Mouse (Mus musculus) ES-E14 (cell line): ENCODE data around the gene Cd96. TPM values are rescaled to one million over a fixed set of nuclear protein-coding genes. Genes with fewer than 3 reads are reported as not detected.

Source experiments
- DNase-seq: peaks from one replicate; pipeline ENCODE4 v3.0.0-alpha.2; 2013; ENCODE audit warnings: low read depth, low spot score
- H3K27ac ChIP-seq: 2 replicates; pipeline ENCODE4 v1.5.1; 2012; ENCODE audit warnings: low read depth, mild to moderate bottlenecking, low read length, moderate library complexity, mixed read lengths; ENCODE audit not compliant: poor library complexity, insufficient read depth, severe bottlenecking
- H3K36me3 ChIP-seq: 2 replicates; pipeline ENCODE4 v1.6.1; 2012; ENCODE audit warnings: mild to moderate bottlenecking, low read length, moderate library complexity, mixed read lengths; ENCODE audit not compliant: control insufficient read depth, poor library complexity, insufficient read depth, severe bottlenecking
- H3K4me1 ChIP-seq, 2 experiments: fragments of 150-350 bp in 1 of 2; sonication (generic) in 1 of 2; 2 replicates each; pipeline ENCODE4 v1.6.1; 2012; ENCODE audit warnings: low read length in 2 of 2, mild to moderate bottlenecking in 1 of 2, mixed read lengths in 1 of 2; ENCODE audit not compliant: control insufficient read depth in 2 of 2, insufficient read depth in 2 of 2, poor library complexity in 1 of 2
- H3K4me3 ChIP-seq, 2 experiments: fragments of 150-350 bp in 1 of 2; sonication (generic) in 1 of 2; 2 replicates each; pipeline ENCODE4 v1.5.1; 2012; ENCODE audit warnings: low read length in 2 of 2, low read depth in 1 of 2, mild to moderate bottlenecking in 1 of 2, mixed read lengths in 1 of 2; ENCODE audit not compliant: insufficient read depth in 1 of 2, poor library complexity in 1 of 2, severe bottlenecking in 1 of 2
- H3K9ac ChIP-seq: 2 replicates; pipeline ENCODE4 v1.6.1; 2012; ENCODE audit warnings: low read depth, mild to moderate bottlenecking, low read length, mixed read lengths; ENCODE audit not compliant: poor library complexity, insufficient read depth, severe bottlenecking
- H3K9me3 ChIP-seq: fragments of 150-350 bp; sonication (generic); 2 replicates; pipeline ENCODE4 v1.6.1; 2012; ENCODE audit warnings: low read depth, mild to moderate bottlenecking, low read length; ENCODE audit not compliant: control insufficient read depth, insufficient read depth
- CHD2 ChIP-seq: IDR thresholded peaks from 2 replicates; pipeline ENCODE4 v1.6.1; 2014; ENCODE audit warnings: mild to moderate bottlenecking, low read depth, low read length, inconsistent platforms
- HCFC1 ChIP-seq: IDR thresholded peaks from 2 replicates; pipeline ENCODE4 v1.6.1; 2012; ENCODE audit warnings: low read length, inconsistent platforms, borderline replicate concordance; ENCODE audit not compliant: insufficient read depth
- MAFK ChIP-seq: IDR thresholded peaks from 2 replicates; pipeline ENCODE4 v1.6.1; 2014; ENCODE audit warnings: mild to moderate bottlenecking, low read depth, low read length, inconsistent platforms; ENCODE audit not compliant: insufficient read depth
- ZC3H11A ChIP-seq: IDR thresholded peaks from 2 replicates; pipeline ENCODE4 v1.6.1; 2012; ENCODE audit warnings: low read depth, mild to moderate bottlenecking, inconsistent platforms, low read length, borderline replicate concordance
- ZNF384 ChIP-seq: IDR thresholded peaks from 2 replicates; pipeline ENCODE4 v1.6.1; 2012; ENCODE audit warnings: low read depth, low read length, inconsistent platforms
- in situ Hi-C, 2 experiments: fragments of 600-800 bp; cut with MboI; formaldehyde crosslinking; loops; one replicate each; pipeline ENCODE4 v1.15.1; 2025; ENCODE audit warnings: low sequenced_read_pairs in 2 of 2, inconsistent platforms in 1 of 2; ENCODE audit not compliant: unreplicated experiment in 2 of 2
- total RNA-seq: library from RNA; depleted of rRNA; stranded (reverse); fragments of 300-350 nt; gene quantifications from 2 replicates; pipeline ENCODE4 v1.2.3, GENCODE M21; 2012

Cd96 gene
- total RNA-seq, 1 experiment = 0.71 TPM

DNA sequence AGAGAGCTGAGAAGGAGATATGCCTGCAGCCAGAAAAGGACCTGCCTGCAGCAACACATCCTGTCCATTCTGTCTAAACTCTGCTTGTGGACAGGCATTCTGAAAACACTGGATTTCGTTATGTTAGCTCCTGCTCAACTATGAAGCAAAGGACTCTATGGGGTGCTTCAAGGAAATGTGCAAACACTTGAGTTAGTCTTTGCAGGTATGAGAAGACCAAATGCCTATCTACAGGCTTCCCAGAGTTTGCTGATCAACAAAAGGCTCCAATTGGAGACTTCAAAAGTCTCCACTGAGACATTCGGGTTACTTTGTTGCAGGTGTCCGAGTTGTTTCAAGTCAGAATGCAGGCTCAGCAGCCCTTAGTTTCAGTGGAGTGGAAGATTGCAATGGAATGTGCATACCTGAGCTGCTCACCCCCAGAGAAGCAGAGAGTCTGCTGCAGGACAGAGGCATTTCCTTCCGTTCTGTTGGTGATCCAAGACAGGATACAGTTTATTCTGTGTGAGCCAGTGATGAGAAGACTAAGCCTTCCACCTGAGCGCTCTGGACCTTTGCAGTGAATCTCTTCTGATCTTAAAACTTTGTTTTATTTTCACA, 33.1 kb downstream of the Cd96 start:
- TF ChIP-seq MAFK = no peak
- Histone ChIP-seq H3K4me3 (no peak overlapping the region), H3K9ac (no peak overlapping the region), H3K27ac (no peak overlapping the region), H3K4me1 (no peaks in the 10 kb centered on the region), H3K36me3 (no peaks in the 10 kb centered on the region), H3K9me3 (no peaks in the 10 kb centered on the region)
- in situ Hi-C loops = no loop called here
- no peak for DNase-seq

DNA sequence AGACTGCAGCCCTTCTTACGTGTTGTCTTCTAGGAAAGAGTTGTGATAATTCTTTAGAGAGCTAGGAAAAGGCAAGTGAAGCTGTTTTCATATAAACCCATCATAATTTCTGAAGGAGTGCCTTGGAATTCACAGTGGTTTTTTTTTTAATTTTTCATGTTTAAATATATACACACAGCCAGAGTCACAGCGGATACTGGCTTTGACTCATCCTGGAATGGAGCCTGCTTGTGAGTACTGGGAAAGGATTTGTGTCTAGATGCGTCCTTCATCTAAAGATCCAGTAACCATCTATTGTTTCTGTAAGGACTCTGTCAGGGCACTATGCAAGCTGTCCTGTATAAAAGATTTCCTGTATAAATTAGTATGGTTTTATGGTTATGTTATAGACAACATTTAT, 52.1 kb downstream of the Cd96 start:
- Histone ChIP-seq H3K27ac (no peak overlapping the region), H3K9ac (no peak overlapping the region), H3K4me1 (no peaks in the 10 kb centered on the region), H3K4me3 (no peak overlapping the region), H3K36me3 (no peaks in the 10 kb centered on the region), H3K9me3 (no peaks in the 10 kb centered on the region)
- no peak for DNase-seq
- TF ChIP-seq MAFK (no peak), ZNF384 (no peak), CHD2 (no peak), ZC3H11A (no peak), HCFC1 (no peak)
- in situ Hi-C loops = no loop called here

DNA sequence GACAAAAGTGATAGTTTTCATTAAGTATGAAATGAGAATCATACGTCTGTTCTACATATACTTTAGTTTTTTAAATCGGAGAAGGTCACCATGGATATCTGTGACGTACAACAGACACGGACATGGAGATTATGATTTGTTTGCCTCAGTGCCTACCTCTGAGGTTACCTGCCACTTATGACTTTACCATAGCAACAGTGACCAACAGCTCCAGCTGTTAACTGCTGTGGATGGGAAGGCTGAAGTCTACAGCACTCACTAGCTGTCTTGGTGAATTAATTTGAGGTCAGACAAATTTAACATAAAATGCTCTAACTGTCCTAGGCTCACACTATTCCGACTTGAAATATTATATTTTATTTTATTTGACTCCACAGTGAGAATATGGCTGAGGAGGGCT, 56.8 kb downstream of the Cd96 start:
- TF ChIP-seq HCFC1 (no peak), CHD2 (no peak)
- Histone ChIP-seq H3K9ac (no peak overlapping the region), H3K4me1 (no peaks in the 10 kb centered on the region), H3K9me3 (no peaks in the 10 kb centered on the region), H3K36me3 (no peaks in the 10 kb centered on the region), H3K27ac (no peak overlapping the region), H3K4me3 (no peak overlapping the region)
- no peak for DNase-seq
- in situ Hi-C loops = no loop called here

DNA sequence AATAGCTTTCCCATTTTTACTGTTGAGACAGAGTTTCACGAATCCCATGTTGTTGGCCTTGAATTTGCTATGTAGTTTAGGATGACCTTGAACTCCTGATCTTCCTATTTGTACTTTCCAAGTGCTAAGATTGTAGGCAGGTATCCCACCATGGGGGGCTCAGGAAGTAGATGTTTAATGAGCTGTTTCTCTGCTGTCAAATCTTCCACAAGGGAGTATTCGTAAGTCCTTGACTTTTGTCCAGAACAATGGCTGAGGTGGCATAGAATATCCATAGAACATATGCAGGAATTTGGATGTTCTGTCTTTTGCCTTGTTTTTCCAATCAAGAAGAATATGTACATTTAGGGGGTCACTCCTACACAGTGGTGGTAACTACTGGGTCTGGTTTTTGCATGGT, 73.1 kb downstream of the Cd96 start:
- no peak for TF ChIP-seq CHD2
- no peak for TF ChIP-seq MAFK
- no peak for TF ChIP-seq HCFC1
- TF ChIP-seq ZNF384 = no peak
- TF ChIP-seq ZC3H11A = no peak
- Histone ChIP-seq H3K4me3 (no peak overlapping the region), H3K36me3 (no peaks in the 10 kb centered on the region), H3K27ac (no peak overlapping the region), H3K9me3 (no peaks in the 10 kb centered on the region), H3K9ac (no peak overlapping the region), H3K4me1 (peaks cover 3 to 5% of the 10 kb centered on the region in 2 experiments; a peak in 2 of 4 replicates)
- no peak for DNase-seq
- in situ Hi-C loops = no loop called here

DNA sequence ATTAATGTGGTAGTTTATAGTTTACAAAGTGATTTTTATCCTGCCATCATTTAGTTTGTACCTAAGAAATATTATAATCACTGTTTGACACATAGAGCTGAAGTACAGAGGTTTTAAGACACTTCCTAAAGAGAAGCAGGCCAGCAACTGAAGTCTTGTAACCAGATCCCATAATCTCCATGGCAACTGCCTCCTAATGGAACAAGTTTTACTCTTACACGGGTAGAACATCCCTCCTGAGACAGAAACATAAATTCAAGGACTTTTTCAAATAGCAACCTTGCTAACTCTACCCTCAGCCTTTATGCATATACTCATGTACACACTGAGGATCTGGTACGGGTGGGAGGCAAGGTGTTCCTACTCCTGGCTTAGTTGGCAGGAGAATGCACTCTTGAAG, 83.8 kb downstream of the Cd96 start:
- Histone ChIP-seq H3K9me3 (no peaks in the 10 kb centered on the region), H3K4me1 (no peaks in the 10 kb centered on the region), H3K9ac (no peak overlapping the region), H3K27ac (no peak overlapping the region), H3K4me3 (no peak overlapping the region), H3K36me3 (no peaks in the 10 kb centered on the region)
- no peak for TF ChIP-seq CHD2
- no peak for TF ChIP-seq ZNF384
- TF ChIP-seq ZC3H11A = no peak
- no peak for TF ChIP-seq HCFC1
- no peak for TF ChIP-seq MAFK
- no peak for DNase-seq
- in situ Hi-C loops = no loop called here
